Mouse (Mus musculus) MEL (cell line): ENCODE measurements around the gene Slc5a6.

Experiments
- CHD1 ChIP-seq: IDR thresholded peaks from 2 replicates; pipeline ENCODE4 v1.6.1; 2012; ENCODE audit warnings: low read depth, mild to moderate bottlenecking, inconsistent platforms, low read length, improper control_type of control experiment
- EP300 ChIP-seq, 2 experiments: IDR thresholded peaks; 2 replicates each; pipeline ENCODE4 v1.6.1; 2011; ENCODE audit warnings: improper control_type of control experiment in 2 of 2, low read length in 2 of 2, low read depth in 1 of 2, mild to moderate bottlenecking in 1 of 2
- GABPA ChIP-seq: IDR thresholded peaks from 2 replicates; pipeline ENCODE4 v1.6.1; 2012; ENCODE audit warnings: low read depth, mild to moderate bottlenecking, inconsistent platforms, low read length, improper control_type of control experiment, moderate library complexity
- MYC ChIP-seq: IDR thresholded peaks from 2 replicates; pipeline ENCODE4 v1.6.1; 2011; ENCODE audit warnings: low read depth, mild to moderate bottlenecking, low read length, improper control_type of control experiment, moderate library complexity
- SIN3A ChIP-seq: IDR thresholded peaks from 2 replicates; pipeline ENCODE4 v1.6.1; 2012; ENCODE audit warnings: low read length, improper control_type of control experiment, inconsistent platforms
- USF1 ChIP-seq: IDR thresholded peaks from 2 replicates; pipeline ENCODE4 v1.6.1; 2014; ENCODE audit warnings: low read depth, mild to moderate bottlenecking, inconsistent platforms, low read length, improper control_type of control experiment, moderate library complexity
- ZC3H11A ChIP-seq: IDR thresholded peaks from 2 replicates; pipeline ENCODE4 v1.6.1; 2012; ENCODE audit warnings: low read depth, mild to moderate bottlenecking, inconsistent platforms, low read length, improper control_type of control experiment
- ZKSCAN1 ChIP-seq: IDR thresholded peaks from 2 replicates; pipeline ENCODE4 v1.6.1; 2012; ENCODE audit warnings: low read depth, mild to moderate bottlenecking, inconsistent platforms, low read length, improper control_type of control experiment, moderate library complexity

DNA sequence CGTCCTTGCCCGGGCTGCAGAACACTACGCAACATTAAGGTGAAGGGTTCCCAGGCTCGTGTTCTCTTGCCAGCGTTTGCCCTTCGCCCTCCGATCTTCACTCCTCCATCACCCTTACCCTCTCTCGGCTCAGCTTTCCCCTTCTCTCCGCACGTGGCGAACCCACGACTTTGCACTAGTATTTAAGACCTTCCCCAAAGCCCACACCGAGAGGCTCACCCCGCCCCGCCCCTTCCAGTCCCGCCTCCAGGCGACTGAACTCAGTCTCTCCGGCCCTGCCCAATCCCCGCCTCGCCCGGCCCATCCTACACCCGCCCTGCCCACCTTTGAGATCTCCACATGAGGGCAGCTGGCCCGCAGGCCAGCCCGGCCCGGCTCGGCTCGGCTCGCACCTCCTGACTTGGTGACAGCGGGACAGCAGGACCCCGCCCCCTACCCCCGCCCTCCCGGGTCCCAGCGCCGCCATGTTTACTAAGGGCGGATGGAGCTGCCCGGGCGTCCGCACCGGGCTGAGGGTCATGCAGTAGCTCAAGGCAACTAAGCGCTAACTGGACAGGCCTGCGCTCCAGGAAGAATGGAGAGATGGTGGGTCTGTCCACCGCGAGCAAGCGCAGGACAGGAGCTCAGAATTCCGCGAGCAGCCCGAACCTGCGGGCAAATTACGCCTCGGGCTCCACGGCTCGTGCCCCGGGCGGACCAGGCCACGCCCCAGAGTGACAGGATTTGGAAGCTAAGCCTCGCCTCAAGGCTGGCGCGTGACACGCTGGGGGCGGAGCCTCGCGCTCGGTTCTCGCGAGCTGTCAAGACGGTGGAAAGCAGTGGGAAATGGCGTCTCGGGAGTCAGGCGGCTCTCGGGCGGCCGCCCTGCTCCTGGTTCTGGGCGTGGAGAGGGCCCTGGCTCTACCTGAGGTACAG, 619 bp downstream of the Slc5a6 start, which contains the start of gene Atraid:
- TF ChIP-seq EP300 (IDR thresholded peaks at IDR 0.05; ENCODE audit: low read depth in 1 of 2, low read length in 2 of 2) (0 out of 4 replicates have a peak, but pooled peaks of 1 of the 2 experiments have one; percentile 17), MYC (peak; percentile 87), ZC3H11A (no peak), GABPA (no peak), ZKSCAN1 (no peak), SIN3A (peak; percentile 89), CHD1 (0 out of 2 replicates have a peak, but pooled peaks have one; percentile 2), USF1 (peak; percentile 92)
